Mouse (Mus musculus) cerebellum, adult 2 months (tissue): ENCODE results near the gene Sept10.

Source experiments
- CTCF ChIP-seq: fragments of 200-500 bp; IDR thresholded peaks from 2 replicates; pipeline ENCODE4 v1.5.1; 2011; ENCODE audit warnings: low read depth, mild to moderate bottlenecking, control low read depth, low read length, moderate library complexity, borderline replicate concordance; ENCODE audit not compliant: insufficient read depth
- POLR2A ChIP-seq: fragments of 200-500 bp; IDR thresholded peaks from 2 replicates; pipeline ENCODE4 v1.6.1; 2011; ENCODE audit warnings: low read length, control low read depth, borderline replicate concordance; ENCODE audit not compliant: insufficient read depth

DNA sequence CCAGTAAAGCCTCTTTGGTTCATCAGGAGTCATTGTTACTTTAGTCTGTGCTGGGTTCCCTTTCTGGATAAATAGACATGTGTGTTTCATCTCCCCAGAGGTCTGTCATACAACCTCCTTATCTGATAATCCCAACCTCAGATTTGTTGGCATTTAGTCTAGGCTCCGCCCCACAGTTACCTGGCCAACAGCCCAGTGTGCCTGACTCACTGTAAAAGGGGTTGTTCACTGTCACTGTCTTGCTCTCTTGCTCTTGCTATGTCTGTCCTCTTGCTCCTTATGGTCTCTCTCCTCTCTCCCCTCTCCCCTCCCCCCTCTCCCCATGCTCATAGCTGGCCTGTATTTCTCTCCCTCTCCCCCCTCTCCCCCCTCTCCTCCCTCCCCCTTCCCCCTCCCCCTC is 44.5 kb upstream of the Sept10 start:
- TF ChIP-seq CTCF (no peak), POLR2A (no peak)
